Comparison of ENCODE assay signal across 12 mouse cellular contexts in genomic region chr5:33606631-33607030, GRCm38 (mm10). TPM values are rescaled to one million over a fixed set of nuclear protein-coding genes. Genes with fewer than 3 reads are reported as not detected.
"Had no signal": no experiment of that assay in that cellular context is flagged by ENCODE, and none has a peak within 500 bp of the region (broad histone marks: within the 10 kb centered on the region; RNA-seq: fewer than 3 reads in every experiment).

No protein-coding gene starts in this region.

- DNase-seq: kidney, postnatal 25 days; lung, adult 2 months; lung, postnatal 36 days; right cerebral cortex, postnatal 4 days; spleen, adult 18-20 months; thymus, adult 18-20 months; thymus, postnatal 14 days had no signal

- H3K27ac ChIP-seq: limb, embryonic 10.5 days; liver, embryonic 15.5 days; midbrain, embryonic 13.5 days; neural tube, embryonic 12.5 days had no signal

- H3K4me3 ChIP-seq: limb, embryonic 10.5 days; liver, embryonic 15.5 days; midbrain, embryonic 13.5 days; neural tube, embryonic 12.5 days had no signal

RNA-seq across cellular contexts. Expression of gene Gm9903, which starts 23.1 kb away (rescaled TPM):
- total RNA-seq: monocyte, adult 5-6 weeks had no signal
